Mouse (Mus musculus): ENCODE measurements at regions not wholly inside any gene's neighbourhood (a gene's known extent, or its start where the extent isn't known, plus 50 kb on each side); places are given as distances from the start of the nearest gene placed in this dataset.

GRCm38 (mm10) chr6:16151478-16151877 lies 431.0 kb downstream of the Mdfic start:
- Histone ChIP-seq H3K4me1 (ENCODE audit: control insufficient read depth, insufficient read depth, low read depth, low read length) (no peaks in the 10 kb centered on the region), H3K36me3 (ENCODE audit: control insufficient read depth, insufficient read depth, low read length) (no peaks in the 10 kb centered on the region), H3K9ac (ENCODE audit: low read depth, low read length) (no peak overlapping the region), H3K27ac (ENCODE audit: low read depth, low read length) (no peak overlapping the region), H3K9me3 (ENCODE audit: control insufficient read depth, low read length) (no peaks in the 10 kb centered on the region), H3K4me3 (ENCODE audit: low read length) (no peak overlapping the region), H3K27me3 (replicated peaks; ENCODE audit: control insufficient read depth, insufficient read depth, low read length) (no peaks in the 10 kb centered on the region), H3K4me2 (ENCODE audit: low read length) (no peak overlapping the region)
- ATAC-seq = no peak

GRCm38 (mm10) chr6:16152691-16153090 lies 432.2 kb downstream of the Mdfic start:
- Histone ChIP-seq H3K4me2 (ENCODE audit: low read length) (no peak overlapping the region), H3K27me3 (replicated peaks; ENCODE audit: control insufficient read depth, insufficient read depth, low read length) (no peaks in the 10 kb centered on the region), H3K9me3 (ENCODE audit: control insufficient read depth, low read length) (no peaks in the 10 kb centered on the region), H3K36me3 (ENCODE audit: control insufficient read depth, insufficient read depth, low read length) (no peaks in the 10 kb centered on the region), H3K4me3 (ENCODE audit: low read length) (no peak overlapping the region), H3K27ac (ENCODE audit: low read depth, low read length) (no peak overlapping the region), H3K9ac (ENCODE audit: low read depth, low read length) (no peak overlapping the region), H3K4me1 (ENCODE audit: control insufficient read depth, insufficient read depth, low read depth, low read length) (no peaks in the 10 kb centered on the region)
- 60% methylated on average over 6 of the region's 6 CpGs for WGBS
- ATAC-seq = no peak

GRCm38 (mm10) chr6:16165012-16165411 lies 444.6 kb downstream of the Mdfic start:
- H3K36me3 ChIP-seq (ENCODE audit: control insufficient read depth, insufficient read depth, low read length) = no peaks in the 10 kb centered on the region
- no peak for ATAC-seq
- H3K4me2 ChIP-seq (ENCODE audit: low read length) = no peak overlapping the region
- H3K9ac ChIP-seq (ENCODE audit: low read depth, low read length) = no peak overlapping the region
- WGBS = 96% methylated on average over 2 of the region's 2 CpGs
- H3K9me3 ChIP-seq (ENCODE audit: control insufficient read depth, low read length) = no peaks in the 10 kb centered on the region
- no peaks in the 10 kb centered on the region for H3K4me1 ChIP-seq (ENCODE audit: control insufficient read depth, insufficient read depth, low read depth, low read length)
- H3K27me3 ChIP-seq (replicated peaks; ENCODE audit: control insufficient read depth, insufficient read depth, low read length) = no peaks in the 10 kb centered on the region
- no peak overlapping the region for H3K4me3 ChIP-seq (ENCODE audit: low read length)
- H3K27ac ChIP-seq (ENCODE audit: low read depth, low read length) = no peak overlapping the region

- H3K9me3 ChIP-seq (ENCODE audit: control insufficient read depth, low read length) = no peaks in the 10 kb centered on the region
- H3K9ac ChIP-seq (ENCODE audit: low read depth, low read length) = no peak overlapping the region
- WGBS = 89% methylated on average over 3 of the region's 3 CpGs
- no peaks in the 10 kb centered on the region for H3K36me3 ChIP-seq (ENCODE audit: control insufficient read depth, insufficient read depth, low read length)
- H3K27me3 ChIP-seq (replicated peaks; ENCODE audit: control insufficient read depth, insufficient read depth, low read length) = no peaks in the 10 kb centered on the region
- H3K4me1 ChIP-seq (ENCODE audit: control insufficient read depth, insufficient read depth, low read depth, low read length) = no peaks in the 10 kb centered on the region
- no peak overlapping the region for H3K27ac ChIP-seq (ENCODE audit: low read depth, low read length)
- no peak overlapping the region for H3K4me3 ChIP-seq (ENCODE audit: low read length)
- ATAC-seq = no peak
- no peak overlapping the region for H3K4me2 ChIP-seq (ENCODE audit: low read length)
These were observed 451.4 kb downstream of the Mdfic start for GRCm38 (mm10) chr6:16171871-16172270.

DNA sequence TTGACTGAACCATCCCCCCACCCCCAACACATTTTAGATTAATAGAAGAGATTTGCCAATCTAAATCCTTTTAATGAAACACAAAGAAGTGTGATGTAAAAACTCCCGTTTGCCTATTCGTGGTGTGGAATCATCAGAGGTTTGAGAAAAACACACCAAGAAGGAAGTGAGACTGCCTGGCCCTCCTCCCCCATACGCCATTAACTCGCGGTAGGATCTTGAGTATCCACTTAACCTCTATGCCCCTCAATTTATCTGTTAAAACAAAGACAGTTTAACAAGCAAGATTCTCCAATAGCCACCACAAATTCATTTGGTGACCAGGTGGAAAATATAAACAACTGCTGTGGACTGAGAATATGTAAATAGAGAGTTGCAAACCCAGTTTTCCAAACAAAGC lies 456.9 kb downstream of the Mdfic start:
- Histone ChIP-seq H3K4me3 (ENCODE audit: low read length) (no peak overlapping the region), H3K27me3 (replicated peaks; ENCODE audit: control insufficient read depth, insufficient read depth, low read length) (no peaks in the 10 kb centered on the region), H3K4me2 (ENCODE audit: low read length) (no peak overlapping the region), H3K9ac (ENCODE audit: low read depth, low read length) (no peak overlapping the region), H3K36me3 (ENCODE audit: control insufficient read depth, insufficient read depth, low read length) (no peaks in the 10 kb centered on the region), H3K27ac (ENCODE audit: low read depth, low read length) (no peak overlapping the region), H3K4me1 (ENCODE audit: control insufficient read depth, insufficient read depth, low read depth, low read length) (no peaks in the 10 kb centered on the region), H3K9me3 (ENCODE audit: control insufficient read depth, low read length) (no peaks in the 10 kb centered on the region)
- no peak for ATAC-seq
- 73% methylated on average over 5 of the region's 5 CpGs for WGBS

DNA sequence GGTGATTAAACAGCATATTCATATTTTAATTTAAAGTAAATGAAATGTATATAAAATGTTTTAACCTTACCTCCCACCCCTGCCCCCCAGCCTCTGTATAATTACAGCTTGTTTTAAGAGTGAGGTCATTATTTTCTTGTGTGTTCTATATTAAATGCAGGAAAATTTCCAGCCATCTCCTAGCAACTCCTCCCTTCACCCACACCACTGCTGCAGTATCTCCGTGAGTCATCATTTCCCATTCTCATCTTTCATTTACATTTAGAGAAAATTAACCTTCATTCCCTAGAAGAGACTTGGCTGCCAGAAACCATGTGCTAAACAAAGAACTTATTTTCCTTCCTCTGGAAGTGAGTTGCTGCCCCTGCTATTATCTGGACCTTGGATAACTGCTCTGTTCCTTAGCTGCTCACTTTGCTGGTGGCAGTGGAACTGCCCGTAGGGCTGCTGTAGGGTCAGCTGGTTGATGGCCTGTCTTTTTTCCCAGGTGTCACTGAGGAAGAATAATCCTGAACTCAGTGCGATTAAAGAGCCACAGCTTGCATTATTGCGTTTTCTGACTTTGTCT lies 467.6 kb downstream of the Mdfic start:
- Histone ChIP-seq H3K27ac (ENCODE audit: low read depth, low read length) (no peak overlapping the region), H3K9ac (ENCODE audit: low read depth, low read length) (no peak overlapping the region), H3K36me3 (ENCODE audit: control insufficient read depth, insufficient read depth, low read length) (no peaks in the 10 kb centered on the region), H3K4me3 (ENCODE audit: low read length) (no peak overlapping the region), H3K9me3 (ENCODE audit: control insufficient read depth, low read length) (no peaks in the 10 kb centered on the region), H3K27me3 (replicated peaks; ENCODE audit: control insufficient read depth, insufficient read depth, low read length) (no peaks in the 10 kb centered on the region), H3K4me1 (ENCODE audit: control insufficient read depth, insufficient read depth, low read depth, low read length) (no peaks in the 10 kb centered on the region), H3K4me2 (ENCODE audit: low read length) (no peak overlapping the region)
- WGBS = 49% methylated on average over 4 of the region's 4 CpGs
- ATAC-seq = no peak

DNA sequence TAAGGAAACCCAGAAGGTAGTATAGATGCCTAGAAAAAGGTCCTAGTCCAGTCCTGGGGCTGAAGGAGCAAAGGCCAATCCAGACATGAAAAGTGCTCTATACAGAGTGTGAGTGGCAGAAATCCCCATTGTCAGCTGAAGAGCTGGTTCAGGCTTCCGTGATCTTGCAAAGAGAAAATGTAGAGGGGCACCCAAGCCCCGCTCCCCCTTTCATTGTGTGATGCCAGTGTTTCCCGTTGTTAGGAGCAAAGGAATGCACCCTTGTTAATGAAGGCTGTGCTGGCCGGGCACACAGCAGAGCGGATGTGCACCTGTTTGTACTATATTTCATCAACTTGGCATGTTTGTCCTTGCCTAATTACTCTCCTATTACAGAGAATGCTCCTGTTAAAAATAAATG lies 492.5 kb downstream of the Mdfic start:
- Histone ChIP-seq H3K36me3 (ENCODE audit: control insufficient read depth, insufficient read depth, low read length) (no peaks in the 10 kb centered on the region), H3K4me2 (ENCODE audit: low read length) (no peak overlapping the region), H3K4me1 (ENCODE audit: control insufficient read depth, insufficient read depth, low read depth, low read length) (no peaks in the 10 kb centered on the region), H3K27ac (ENCODE audit: low read depth, low read length) (no peak overlapping the region), H3K9me3 (ENCODE audit: control insufficient read depth, low read length) (no peaks in the 10 kb centered on the region), H3K27me3 (replicated peaks; ENCODE audit: control insufficient read depth, insufficient read depth, low read length) (no peaks in the 10 kb centered on the region), H3K9ac (ENCODE audit: low read depth, low read length) (no peak overlapping the region), H3K4me3 (ENCODE audit: low read length) (no peak overlapping the region)
- WGBS = 8% methylated on average over 5 of the region's 5 CpGs
- ATAC-seq = peak; percentile 60

DNA sequence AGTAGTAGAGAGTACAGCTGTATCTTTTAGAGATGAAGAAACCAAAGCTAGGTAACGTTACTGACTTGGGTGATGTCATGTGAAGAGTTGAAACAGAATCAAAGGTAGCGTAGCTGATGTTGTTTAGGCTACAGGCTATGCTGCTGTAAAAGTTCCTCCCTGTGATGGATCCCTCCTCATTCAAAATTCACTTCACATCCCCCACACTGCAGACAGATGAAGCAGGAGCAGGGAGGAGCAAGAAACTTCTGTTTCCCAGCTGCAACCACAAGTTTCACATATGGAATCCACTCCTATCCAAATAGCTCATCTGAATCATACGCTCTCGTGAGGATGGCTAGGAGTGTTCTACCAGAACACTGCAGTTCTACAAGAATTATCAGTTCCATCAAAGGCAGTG lies 493.2 kb downstream of the Mdfic start:
- no peak for ATAC-seq
- WGBS = 43% methylated on average over 4 of the region's 4 CpGs
- H3K9ac ChIP-seq (ENCODE audit: low read depth, low read length) = no peak overlapping the region

GRCm38 (mm10) chr6:16221002-16221627 lies 500.7 kb downstream of the Mdfic start:
- H3K4me3 ChIP-seq (ENCODE audit: low read length) = no peak overlapping the region
- peak; percentile 64 for ATAC-seq
- no peak overlapping the region for H3K4me2 ChIP-seq (ENCODE audit: low read length)
- no peaks in the 10 kb centered on the region for H3K36me3 ChIP-seq (ENCODE audit: control insufficient read depth, insufficient read depth, low read length)
- no peaks in the 10 kb centered on the region for H3K9me3 ChIP-seq (ENCODE audit: control insufficient read depth, low read length)
- no peaks in the 10 kb centered on the region for H3K27me3 ChIP-seq (replicated peaks; ENCODE audit: control insufficient read depth, insufficient read depth, low read length)
- WGBS = 44% methylated on average over 3 of the region's 3 CpGs
- no peaks in the 10 kb centered on the region for H3K4me1 ChIP-seq (ENCODE audit: control insufficient read depth, insufficient read depth, low read depth, low read length)
- no peak overlapping the region for H3K9ac ChIP-seq (ENCODE audit: low read depth, low read length)
- H3K27ac ChIP-seq (ENCODE audit: low read depth, low read length) = no peak overlapping the region

More for the DNA sequence above, 493.2 kb downstream of the Mdfic start:
- H3K4me2 ChIP-seq (ENCODE audit: low read length) = no peak overlapping the region
- no peak overlapping the region for H3K4me3 ChIP-seq (ENCODE audit: low read length)
- H3K27ac ChIP-seq (ENCODE audit: low read depth, low read length) = no peak overlapping the region
- no peaks in the 10 kb centered on the region for H3K9me3 ChIP-seq (ENCODE audit: control insufficient read depth, low read length)
- no peaks in the 10 kb centered on the region for H3K4me1 ChIP-seq (ENCODE audit: control insufficient read depth, insufficient read depth, low read depth, low read length)
- no peaks in the 10 kb centered on the region for H3K27me3 ChIP-seq (replicated peaks; ENCODE audit: control insufficient read depth, insufficient read depth, low read length)
- no peaks in the 10 kb centered on the region for H3K36me3 ChIP-seq (ENCODE audit: control insufficient read depth, insufficient read depth, low read length)

All from hindbrain, embryonic 16.5 days (tissue).